Mouse (Mus musculus) thymus, postnatal 14 days (tissue): ENCODE results near the gene Klhl28.

Experiments
- DNase-seq: peaks from one replicate; pipeline ENCODE4 v3.0.0; 2021

Klhl28 gene

DNA sequence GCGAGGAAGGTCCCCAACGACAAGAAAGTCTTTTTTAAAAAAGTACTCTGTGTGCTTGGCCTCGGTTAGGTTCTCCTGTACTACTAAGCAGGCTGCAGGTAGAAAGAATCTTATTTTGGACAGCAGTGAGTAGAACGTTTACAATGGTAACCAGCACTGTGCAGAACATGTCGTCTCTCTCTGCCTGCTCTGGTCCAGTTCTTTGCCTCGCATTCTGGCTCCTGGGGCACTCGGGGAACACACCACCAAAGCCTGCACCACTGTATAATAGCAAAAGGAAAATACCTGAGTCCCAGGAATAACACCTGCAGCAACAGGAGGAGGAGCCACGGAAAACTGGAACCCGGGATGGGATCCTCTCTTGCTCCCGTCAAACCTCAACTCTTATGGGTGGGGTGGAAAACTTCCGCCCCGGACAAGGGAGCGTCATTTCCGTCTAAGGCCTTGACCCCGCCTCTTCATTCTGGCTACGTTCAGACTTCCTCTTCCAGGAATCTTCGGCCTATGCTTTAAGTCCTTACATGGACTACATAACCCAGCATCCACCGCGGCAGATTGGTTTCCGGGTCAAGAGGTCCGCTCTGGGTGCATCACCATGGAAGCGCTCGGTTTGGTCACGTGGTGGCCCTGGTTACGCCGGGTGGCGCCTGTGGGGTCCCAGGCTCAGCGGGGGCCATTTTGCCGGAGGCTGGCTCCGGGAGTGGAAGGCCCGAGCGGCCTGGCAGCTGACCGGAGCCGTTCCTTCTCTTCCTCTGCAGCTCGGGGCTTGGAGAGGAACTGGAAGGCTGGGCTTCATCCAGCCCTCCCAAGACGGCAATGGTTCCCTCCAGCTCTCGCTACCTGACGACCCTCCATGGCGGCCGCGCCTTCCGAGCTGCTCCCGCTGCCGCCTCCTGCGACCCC is at the start of gene Klhl28, which contains the start of gene Togaram1:
Gene Klhl28 (minus strand): TSS at position 411 of the 903 bp plus-strand sequence.
Gene Togaram1 (plus strand): TSS at position 681 of the 903 bp plus-strand sequence.
- DNase-seq = peak; percentile 99

DNA sequence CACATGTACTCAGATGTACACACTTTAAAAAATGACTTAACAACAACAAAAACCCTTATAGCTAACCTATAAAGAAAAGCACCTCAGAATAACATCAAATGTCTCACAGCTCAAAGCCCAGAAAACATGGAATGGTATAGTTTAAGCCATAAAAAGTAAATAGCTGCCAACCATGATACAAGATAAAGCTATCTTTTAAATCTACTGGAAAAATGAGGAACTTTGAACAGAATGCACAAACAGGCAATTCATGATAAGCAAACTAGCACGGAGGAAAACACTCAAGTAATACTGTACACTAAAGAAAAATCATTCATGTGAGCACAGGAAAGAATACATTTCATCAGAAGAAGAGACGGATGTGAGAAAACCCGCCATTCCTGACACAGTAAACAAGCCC is 42.4 kb upstream of the Klhl28 start:
- DNase-seq = no peak

DNA sequence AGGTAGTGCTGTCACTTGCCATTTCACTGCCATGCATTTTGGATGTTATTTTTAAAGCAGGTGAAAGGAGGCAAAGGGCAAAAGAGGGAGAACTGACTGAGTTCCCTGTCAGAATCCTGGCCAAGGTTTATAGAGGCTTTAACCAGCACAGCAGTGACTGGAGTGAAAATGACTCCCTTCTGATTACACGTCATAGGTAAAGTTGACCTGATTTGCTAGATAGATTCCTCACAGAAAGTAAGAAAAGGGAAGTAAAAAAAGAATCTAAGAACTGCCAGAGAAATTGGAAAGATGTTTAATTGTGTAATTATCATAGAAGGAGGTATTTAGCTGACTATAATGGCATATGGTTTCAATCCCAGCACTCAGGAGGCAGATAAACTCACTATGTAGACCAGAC is 12.2 kb upstream of the Klhl28 start:
- no peak for DNase-seq

DNA sequence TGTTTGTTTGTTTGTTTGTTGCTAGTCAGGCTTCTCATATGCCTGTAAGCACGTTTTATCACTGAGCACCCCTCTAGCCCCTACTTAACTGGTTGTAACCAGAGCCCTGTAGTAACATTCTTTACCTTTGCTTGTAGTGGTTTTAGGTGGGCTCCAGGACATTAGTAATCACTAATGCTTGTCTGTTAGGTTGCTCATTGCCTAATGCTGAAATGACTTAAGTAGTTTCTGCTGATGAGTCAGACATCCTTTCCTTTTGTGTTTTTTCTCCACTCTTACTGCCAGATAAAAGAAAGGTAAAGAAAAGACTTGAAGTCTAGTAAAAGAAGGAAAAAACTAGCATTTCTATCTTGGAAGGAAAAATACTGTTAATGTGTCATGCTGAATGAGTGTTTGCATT is 10.9 kb upstream of the Klhl28 start:
- DNase-seq = no peak

DNA sequence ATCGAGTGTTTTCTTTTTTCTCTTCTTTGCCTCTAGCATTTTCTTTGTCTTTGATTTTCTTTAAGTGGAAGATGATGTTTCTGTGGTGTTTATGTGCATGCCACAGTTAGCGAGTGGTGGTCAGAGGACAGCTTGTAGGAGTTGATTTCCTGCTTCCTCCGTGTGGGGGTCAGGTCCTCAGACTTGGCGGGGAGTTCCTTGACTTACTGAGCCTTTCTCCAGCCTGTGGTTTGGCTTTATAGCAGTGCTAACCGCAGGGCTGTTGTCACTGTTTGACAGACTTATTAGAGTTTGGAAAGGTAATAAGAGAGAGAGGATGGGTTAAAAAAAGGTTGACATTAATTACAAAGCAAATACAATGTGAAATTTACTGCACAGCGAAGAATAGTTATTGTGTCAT is 10.2 kb upstream of the Klhl28 start:
- DNase-seq = no peak

DNA sequence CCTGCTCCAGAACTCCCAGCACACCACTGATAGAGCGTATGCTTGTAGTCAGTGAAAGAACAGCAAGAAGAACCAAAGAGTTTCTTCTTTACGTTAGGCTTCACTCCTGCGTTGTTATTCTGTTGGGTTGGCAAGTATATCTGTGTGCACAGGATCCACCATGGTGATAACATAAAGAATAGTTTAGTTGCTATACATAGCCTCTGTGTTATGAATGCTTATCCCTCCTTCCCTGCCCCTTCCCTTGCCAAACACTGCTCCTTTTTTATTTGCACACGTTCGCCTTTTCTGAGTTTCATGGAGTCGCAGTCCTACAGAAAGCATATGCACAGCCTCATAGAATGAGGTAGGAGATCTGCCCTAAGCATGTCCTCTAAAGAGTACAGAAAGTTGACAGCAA is 6.7 kb upstream of the Klhl28 start:
- DNase-seq = no peak

DNA sequence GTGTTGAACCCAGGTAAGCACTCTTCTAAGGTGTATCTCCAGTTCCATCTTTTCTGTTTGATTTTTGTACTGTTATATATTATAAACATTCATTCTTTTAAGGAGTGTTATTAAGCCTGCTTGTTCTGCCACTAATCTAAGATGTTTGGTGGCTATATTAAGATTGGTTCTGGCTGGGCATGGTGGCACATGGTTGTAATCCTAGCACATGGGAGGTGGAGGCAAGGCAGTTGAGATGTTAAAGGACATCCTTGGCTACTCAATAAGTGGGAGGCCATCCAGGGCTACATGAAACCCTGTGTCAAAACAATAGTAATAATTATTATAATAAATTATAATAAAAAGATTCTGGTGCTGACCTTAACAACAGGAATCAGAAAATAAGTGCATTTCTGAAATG is 6.1 kb upstream of the Klhl28 start:
- DNase-seq = no peak

DNA sequence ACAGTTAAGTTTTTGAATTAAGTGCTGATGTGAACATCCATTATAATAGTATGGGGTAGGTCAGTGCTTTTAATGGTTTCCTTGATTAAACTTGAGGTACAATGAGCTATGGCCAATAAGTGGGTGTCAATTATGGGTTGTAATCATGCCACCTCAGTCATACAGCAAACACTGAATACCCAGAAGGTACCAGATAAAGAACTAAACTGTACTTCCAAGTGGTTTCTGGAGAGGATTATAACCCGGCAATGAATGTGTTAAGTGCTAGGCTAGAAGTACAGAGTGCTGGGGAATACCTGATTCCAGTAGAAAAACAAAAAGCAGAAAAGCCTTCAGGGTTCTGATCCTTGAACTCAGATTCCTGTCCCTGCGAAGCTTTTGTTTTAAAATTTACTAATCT is 2.7 kb upstream of the Klhl28 start:
- DNase-seq = no peak

DNA sequence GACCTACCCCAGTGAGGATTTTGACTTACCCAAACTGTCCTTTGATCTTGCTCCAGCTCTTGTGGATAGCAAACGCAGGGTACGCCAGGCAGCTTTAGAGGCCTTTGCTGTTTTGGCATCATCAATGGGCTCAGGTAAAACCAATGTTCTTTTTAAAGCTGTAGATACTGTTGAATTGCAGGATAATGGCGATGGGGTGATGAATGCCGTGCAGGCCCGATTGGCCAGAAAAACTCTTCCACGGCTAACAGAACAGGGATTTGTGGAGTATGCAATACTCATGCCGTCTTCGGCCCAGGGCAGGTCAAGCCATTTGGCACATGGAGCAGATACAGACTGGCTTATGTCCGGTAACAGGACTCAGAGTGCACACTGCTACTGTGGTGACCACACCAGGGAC is 2.1 kb upstream of the Klhl28 start:
- peak; percentile 11 for DNase-seq

DNA sequence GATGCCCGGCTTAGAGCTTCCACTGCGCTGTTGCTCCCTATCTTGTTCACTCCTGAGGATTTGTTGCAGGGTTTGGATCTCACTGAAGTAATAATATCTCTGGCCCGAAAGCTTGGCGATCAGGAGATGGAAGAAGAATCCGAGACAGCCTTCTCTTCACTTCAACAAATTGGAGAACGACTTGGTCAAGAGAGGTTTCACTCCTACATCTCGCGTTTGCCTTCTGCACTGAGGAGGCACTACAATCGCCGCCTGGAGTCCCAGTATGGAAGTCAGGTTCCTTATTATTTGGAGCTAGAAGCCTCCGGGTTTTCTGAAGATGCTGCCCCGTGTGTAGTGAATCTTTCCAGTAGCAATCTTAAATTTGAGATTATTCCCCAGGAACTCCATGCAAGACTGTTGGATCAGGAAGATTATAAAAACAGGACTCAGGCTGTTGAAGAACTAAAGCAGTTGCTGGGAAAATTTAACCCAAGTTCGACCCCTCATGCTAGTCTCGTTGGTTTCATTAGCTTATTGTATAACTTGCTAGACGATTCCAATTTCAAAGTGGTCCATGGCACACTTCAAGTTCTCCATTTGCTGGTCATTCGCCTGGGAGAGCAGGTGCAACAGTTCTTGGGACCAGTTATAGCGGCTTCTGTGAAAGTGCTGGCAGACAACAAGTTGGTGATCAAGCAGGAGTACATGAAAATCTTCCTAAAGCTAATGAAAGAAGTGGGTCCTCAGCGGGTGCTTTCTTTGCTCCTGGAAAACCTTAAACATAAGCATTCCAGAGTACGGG is 1.5 kb upstream of the Klhl28 start:
- DNase-seq = no peak

DNA sequence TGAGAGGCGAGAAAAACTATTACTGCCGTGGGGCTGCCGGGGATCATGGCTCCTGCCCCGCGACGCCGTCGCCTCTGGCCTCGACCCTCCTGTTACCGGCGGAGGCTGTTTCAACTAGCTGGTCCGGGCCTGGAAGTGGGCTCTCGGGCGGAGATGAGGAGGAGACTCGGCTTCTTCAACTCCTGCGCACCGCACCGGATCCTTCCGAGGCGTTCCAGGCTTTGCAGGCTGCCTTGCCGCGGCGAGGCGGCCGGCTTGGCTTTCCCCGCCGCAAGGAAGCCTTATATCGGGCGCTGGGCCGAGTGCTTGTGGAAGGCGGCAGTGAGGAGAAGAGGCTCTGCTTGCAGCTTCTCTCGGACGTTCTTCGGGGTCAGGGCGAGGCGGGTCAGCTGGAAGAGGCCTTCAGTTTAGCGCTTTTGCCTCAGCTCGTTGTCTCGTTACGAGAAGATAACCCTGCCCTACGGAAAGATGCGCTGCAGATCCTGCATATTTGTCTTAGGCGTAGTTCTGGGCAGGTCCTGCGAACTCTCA is 832 bp upstream of the Klhl28 start:
- peak; percentile 75 for DNase-seq

DNA sequence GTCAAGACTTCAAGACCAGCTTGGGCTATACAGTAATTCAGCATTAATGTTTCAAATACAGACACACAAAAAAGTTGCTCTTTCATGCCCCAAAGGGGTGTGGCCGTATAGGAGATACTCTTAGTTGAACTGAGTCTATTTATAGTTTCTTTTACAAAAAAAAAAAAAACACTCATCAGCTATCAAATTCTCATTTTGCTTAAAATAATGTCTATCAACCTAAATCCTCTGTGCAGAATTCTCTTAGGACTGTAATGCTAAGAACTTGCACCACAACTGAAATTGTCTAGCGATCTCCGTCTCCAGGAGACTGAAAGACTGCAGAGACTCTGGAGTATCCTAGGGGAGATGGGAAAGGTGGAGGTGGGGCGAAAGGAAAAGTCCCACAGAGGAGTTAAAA is 774 bp downstream of the Klhl28 start:
- DNase-seq = no peak

DNA sequence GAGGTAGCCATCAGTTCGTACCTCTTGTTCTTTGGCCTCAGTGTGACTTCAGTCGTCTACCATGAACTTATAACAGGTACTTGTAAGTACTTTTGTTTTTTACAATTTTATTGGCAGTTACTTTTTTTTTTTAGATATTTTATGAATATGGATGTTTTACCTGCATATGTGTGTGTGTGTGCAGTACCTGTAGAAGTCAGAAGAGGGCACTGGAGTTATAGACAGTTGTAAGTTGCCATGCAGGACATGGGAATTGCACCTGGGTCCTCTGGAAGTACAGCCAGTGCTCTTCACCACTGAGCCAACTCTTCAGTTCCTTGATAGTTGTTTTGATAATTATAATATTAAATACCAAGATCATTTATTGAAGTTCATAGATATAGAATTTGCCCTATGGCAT is 27.8 kb downstream of the Klhl28 start:
- peak; percentile 49 for DNase-seq

DNA sequence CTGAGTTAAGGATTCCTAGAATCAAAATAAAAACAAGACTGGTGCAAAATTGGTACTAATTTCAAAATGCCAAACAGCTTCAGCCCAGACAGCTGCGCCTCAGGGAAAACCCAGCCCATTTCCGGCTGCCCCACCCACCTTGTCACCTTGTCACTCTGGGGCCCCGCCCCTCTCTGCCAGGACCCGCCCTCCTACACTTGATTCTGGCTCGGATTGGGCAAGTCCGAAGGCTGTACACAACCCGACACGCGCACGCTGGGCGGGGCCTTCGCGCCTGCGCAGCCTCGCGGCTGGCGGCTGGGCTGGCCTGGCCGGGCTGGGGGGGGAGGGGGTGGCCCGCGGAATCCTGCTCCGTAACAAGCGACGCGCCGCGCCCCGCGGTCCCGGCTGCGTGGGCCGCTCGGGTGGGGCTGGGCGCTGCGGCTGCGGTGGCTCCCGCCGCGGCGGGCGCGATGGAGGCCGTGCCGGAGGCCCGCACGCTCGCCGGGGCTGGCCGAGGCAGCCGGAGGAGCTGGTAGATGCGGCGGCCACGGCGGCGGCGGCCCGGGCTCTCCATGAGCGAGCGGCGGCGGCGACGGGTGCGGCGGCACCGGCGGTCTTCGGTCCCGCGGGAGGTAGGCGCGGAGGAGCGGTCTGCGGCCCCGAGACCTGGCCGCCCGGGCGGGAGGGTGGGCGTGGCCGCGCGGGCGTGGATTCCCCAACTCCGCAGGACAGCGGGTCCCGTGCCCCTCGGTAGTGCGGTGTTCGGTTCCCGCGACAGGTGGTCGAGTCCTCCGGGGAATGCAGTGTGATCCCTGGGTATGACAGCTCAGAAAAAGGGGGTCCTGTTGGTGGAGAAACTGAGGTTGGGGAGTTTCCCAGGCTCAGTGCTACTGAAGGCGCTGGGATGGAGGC is 47.5 kb downstream of the Klhl28 start, which contains the start of gene Gm527:
Gene Gm527 (plus strand): TSS at position 329 of the 894 bp plus-strand sequence.
- peak; percentile 97 for DNase-seq

DNA sequence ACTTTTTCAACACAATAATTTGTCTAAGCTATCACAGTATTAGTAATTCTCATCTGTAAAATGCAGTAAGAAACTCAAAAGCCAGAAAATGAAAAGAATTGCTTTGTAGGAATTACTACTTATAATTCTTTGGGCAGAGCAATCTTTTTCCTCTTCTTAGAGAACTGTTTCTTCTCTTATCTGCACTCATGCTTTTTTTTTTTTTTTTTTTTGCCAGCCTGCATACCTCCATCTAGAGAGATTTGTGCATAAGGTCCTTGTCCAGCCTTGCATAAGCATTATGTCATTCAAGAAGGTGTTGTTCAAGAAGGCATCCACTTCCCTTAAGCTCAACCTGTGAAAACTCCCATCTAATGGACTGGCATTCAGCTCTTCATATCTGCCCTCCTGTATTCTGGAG is 48.6 kb downstream of the Klhl28 start:
- no peak for DNase-seq

DNA sequence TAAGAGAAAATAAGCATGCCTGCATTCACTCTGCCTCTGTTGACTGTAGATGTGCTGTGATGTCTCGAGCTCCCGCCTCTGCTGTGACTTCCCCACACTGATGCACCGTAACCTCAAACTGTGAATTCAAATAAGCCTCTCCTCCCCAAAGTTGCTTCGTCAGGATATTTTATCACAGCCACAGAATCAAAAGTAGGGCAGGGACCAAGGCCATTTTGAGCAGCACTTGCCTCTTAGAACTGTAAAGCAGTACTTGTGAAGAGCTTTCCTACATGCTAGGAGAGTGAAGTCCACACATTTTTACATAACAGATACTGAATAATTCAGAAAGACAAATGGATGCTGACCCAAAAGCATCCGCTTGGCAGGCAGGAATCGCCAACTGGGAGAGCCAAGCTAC is 52.3 kb downstream of the Klhl28 start:
- no peak for DNase-seq

DNA sequence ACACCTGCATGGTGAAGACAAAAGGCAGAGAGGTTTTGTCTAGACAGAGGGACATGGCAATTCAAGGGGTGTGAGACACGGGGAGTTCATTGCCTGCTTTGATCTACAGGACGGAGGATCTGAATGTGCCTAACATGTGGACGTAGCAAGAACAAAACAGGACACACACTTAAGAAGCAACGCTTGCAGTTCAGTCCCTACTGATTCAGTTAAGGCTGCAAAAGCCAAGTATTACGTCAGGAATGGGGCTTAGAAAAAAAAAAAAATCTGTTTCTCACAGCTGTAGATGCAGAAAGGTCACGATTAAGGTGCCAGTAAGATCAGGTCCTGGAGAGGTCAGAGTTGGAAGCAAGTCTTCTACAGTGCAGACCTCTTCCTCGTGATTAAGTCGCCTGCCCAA is 62.1 kb downstream of the Klhl28 start:
- no peak for DNase-seq

DNA sequence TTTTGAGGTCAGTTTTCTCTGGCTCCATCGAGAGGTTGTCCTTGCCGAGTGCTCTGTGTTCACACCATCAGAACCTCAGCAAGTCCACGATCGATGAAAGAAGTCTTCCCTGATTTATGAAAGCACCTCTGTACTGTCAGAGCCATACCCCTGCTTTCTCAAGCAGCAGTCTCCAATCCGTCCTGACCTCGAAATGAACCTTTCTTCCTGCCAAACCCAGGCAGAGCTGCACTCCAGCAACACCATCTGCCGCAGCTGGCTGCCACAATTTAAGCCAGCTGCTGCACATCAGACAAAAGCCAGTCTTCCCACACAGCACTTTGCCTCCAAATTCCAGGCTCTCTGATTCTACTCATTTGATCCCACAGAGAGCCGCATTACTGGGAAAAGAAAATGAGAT is 62.8 kb downstream of the Klhl28 start:
- DNase-seq = no peak

DNA sequence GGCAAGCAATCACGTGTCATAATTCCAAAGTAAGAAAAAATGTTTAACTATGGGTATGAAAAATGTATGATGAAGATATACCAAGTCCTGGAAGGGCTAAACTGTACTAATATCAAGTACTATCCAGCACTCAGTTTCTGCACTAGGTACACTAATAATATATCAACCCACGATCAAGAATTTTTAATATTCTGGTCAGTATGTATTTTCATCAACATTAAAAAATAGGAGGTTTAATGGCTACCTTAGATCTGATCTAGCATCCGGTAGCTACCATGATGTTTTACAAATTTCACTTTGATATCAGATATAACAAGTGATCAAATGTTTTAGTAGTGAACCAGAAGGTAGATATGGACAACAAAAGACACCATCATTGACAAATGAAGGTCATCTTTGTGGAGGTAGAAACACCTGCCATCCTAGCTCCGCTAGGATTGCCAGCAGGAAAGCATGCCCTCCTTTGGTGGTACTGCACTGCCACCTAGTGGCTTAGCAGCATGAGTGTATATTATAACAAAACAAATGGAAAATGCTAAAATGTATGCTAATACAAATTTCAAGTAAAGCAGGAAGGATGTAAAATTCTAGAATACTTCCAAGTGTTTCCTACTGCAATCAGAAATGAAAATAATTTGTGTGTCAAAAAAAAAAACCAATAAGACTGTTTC is 68.1 kb downstream of the Klhl28 start:
- peak; percentile 53 for DNase-seq
